Mouse (Mus musculus) layer of hippocampus, adult 9-11 months (tissue): ENCODE data around the gene Ilvbl.
A peak's percentile ranks its signal among the peaks of the same experiment; 100 is the strongest.
"Not testable (repeated sequence)": the region's sequence is repeated elsewhere in the genome, so short reads cannot be mapped to it uniquely, and the experiment has no call there.

Experiments
- DNase-seq: peaks from one replicate; pipeline ENCODE4 v3.0.0; 2022

Ilvbl gene

DNA sequence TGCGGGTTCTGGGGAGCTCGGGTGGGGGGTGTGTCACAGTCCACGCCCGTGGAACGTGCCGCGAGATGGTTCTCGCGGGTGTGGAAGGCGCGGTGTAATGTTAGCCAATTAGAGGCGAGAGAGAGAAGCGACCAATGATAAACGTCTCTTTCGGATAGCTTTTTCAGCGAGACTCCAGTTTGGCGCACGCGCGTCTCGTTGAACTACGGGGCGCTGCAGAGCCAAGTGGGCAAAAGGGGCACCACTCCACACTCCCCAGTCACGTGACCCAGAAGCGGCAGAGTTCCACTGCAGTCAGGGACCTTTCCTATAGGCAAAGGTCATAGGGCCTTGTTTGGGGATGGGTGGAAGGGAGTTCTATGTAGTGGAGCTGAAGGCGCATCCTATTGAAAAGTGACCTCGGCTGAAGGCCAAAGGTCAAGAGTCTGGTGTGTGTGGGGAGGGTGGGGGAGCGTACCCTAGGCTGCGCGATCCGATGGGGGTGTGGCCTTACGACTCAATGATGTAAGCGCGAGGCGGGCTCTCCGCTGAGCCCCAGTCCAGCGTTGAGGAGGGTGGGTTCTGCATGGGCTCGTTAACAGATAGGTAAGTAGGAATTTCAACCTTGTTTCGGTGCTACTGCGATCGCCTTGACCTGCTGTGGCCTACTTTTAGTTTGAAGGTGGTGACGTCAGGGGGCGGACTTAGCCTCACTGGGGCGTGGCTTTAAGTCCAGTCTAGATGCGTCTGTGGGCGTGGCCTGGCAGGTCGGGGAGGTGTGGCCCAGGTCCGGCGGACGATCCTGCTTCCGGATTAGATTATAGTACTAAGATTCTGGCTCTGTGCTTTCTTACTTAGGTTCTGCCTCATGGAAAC is at the start of gene Ilvbl:
Gene Ilvbl (plus strand): TSS at position 97 of the 855 bp plus-strand sequence.
- DNase-seq: peak; percentile 95

DNA sequence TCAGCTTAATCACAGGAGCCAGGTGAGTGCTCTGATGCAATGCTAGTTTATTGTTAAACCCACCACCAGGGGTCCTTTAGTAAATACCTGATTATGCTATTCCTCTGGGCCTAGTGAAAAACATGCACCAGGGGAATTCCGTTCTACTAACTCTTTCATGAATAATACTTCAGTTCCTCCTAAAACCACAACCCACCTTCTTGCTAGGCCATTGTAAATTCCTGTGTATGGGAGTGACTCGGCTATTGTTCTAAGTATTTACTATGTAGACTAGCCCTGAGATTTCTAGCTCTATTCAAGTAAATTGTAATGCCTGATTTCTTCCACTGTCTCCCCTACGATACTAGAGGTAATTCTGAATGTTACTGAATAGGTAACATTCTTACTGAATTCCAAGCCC is 49.1 kb upstream of the Ilvbl start:
- not testable (repeated sequence) for DNase-seq

DNA sequence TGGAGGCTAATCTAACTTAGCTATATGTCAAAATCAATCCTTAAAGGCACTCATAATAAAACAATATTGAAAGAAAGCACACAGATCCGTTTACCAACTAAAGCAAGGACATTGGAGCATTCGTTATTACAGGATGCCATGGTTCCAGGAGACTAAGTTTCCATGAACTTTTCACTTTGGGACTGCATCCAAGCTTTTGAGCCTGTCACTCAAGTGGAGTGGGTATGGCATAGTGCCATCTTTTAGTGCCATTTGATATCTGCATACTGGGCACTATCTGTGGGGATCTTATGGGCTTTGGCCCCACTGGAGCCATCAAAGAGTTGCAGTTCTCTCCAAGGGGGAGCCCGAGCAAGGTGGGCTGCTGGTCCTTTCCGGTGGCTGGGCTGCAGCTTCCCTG is 48.6 kb upstream of the Ilvbl start:
- no peak for DNase-seq

DNA sequence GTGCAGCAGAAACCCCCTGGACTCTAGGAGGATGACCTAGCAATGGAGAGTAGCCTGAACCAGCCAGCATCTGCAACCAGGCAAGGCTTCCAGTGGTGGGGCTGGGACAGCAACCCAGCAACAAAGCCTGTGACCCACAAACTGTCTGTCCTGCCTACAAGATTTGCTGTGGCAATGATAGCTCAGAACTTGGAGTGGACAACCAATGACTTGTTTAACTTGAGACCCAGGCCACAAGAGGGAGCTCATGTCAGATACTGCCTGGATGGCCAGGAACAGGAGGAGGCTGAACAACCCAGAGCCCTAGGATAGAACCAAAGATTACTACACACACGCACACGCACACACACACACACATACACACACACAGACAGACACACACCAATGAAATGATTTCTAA is 33.2 kb upstream of the Ilvbl start:
- peak; percentile 6 for DNase-seq

DNA sequence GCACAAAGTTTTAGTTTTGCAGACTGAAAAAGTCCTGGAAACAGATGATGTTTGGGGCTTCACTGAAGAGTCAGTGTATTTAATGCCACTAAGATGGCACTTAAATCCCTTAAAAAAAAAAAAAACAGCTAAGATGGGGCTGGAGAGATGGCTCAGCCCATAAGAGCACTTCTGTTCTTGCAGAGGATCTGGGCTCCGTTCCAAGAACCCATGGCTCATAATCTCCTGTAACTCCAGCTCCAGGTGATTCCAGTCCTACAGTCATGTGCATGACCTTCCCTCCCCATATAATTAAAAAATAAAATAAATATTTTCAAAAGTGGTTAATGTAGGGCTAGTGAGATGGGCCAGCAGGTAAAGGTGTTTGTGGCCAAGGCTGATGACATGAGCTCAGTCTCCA is 9.1 kb upstream of the Ilvbl start:
- no peak for DNase-seq

DNA sequence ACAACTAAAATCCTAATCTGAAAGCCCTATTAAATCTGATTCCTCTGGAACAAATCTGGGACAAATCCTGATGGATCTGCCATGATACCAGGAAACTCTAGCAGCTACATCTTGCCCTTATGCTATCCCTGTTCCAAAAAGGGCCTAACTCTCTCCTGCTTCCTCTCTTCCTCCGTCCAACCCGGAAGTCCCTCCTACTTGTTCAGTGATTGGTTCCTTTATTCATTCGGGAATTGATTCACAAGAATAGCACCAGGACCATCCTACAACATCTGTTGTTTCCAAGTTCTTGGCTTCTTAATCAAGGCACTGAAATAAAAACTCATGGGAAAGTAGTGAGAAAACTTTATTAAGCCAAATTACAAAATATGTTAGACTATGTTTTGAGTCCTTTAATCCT is 5.0 kb upstream of the Ilvbl start:
- no peak for DNase-seq

DNA sequence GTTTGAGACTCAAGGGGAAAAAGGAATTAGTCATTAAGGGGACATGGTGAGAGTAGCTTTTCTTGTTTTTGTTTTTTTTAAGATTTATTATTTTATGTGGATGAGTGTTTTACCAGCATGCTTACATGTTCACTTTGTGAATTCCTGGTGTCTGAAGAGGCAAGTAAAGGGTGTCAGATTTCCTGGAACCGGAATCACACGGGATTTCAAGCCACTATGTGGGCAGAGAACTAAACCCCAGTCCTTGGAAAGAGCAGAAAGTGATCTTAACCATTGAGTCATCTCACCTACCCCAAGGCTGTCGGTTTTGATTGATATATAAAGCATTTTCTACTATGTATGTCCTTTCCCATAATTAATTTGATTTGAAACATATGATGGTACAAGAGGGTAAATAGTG is 4.5 kb upstream of the Ilvbl start:
- no peak for DNase-seq

DNA sequence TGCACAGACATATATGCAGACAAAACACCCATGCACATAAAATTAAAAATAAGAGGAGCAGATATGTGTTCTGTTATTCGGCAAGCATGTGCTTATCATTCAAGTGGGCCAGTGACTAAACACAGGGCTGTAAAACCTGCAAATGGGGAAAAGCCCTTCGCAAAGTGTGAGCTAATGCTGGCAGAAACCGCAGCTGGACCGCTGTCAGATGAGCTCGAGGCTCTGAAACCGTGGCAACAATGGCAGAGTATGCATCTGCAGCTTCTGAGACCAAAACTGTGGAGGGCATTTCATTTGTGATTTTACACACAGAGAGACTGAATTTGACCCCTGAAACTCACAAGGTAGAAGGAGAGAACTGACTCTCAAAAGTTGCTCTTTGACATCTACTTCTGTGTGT is 3.7 kb upstream of the Ilvbl start:
- DNase-seq: no peak

DNA sequence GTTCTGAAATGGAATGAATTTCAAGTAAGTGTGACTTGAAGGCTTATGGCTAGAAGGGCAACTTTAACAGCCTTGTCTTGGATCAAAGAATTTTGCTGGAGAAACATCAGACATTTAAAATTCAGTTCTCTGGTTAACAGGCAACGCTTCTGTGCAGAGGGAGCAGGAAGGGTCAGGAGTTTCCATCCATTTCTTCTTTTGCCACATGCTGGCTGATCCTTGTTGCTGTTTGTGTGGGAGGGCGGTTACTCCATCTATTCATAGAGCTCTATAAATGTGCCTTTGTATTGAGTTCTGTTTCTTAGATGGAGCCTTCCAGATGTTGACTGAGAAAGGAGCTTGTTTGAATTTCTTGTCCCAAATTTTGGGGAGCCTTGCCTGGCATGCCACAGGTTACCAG is 3.2 kb upstream of the Ilvbl start:
- no peak for DNase-seq

DNA sequence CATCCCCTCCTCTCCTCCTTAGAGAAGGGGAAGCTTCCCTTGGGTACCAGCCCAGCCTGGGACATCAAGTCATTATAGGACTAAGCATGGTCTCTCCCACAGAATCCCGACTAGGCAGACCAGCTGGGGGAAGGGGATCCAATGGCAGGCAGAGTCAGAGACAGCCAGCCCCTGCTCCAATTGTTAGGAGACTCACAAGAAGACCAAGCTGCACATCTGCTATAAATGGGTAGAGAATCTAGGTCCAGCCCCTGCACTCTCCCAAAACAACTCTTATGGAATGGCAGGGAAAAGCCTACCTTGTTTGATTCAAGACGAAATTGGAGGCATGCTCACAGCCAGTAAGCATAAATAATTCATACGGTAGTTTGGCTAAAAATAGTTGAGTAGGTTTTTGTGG is 920 bp upstream of the Ilvbl start:
- no peak for DNase-seq

DNA sequence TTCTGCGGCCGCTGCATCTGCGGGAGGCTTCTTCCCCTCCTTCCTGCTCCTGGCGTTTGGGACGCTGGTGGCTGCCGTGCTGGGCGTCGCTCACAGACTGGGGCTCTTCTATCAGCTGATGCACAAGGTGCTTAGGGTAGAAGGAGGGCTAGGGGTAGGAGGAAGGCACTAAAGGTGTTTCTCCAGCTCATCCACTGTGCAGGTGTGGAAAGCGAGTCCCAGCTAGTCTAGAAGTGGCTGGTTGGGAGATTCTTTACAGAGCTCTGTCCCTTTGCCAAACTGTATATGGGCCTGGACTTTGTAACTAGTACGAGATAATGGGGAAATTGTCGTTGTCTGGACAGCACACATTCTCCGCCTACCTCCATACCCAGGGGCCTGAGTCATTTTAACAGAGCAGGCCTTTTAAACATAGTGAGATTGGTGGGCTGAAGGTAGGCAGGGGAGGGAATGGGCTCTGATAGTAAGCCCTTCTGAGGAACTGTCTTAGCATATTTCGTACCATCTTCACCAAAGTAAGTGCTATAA is 1.0 kb downstream of the Ilvbl start:
- DNase-seq: no peak

DNA sequence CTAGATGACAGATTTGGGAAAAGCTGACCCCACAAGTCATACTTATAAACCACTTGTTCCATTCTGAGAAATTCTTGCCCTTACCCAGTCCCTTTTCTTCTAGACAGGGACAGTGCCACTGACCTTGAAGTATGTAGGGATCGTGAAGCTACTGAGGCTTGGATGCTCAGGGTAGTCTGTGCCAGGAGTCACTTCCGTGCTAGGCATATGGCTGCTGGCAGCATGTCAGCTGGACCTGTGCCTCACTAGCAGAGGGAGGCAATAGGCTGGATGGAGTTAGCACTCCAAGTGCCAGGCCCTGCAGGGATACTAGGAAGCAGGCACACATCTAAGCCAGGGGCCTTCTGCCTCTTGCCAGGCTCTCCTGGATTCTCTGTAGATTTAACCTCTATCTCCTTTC is 1.5 kb downstream of the Ilvbl start:
- DNase-seq: peak; percentile 74

DNA sequence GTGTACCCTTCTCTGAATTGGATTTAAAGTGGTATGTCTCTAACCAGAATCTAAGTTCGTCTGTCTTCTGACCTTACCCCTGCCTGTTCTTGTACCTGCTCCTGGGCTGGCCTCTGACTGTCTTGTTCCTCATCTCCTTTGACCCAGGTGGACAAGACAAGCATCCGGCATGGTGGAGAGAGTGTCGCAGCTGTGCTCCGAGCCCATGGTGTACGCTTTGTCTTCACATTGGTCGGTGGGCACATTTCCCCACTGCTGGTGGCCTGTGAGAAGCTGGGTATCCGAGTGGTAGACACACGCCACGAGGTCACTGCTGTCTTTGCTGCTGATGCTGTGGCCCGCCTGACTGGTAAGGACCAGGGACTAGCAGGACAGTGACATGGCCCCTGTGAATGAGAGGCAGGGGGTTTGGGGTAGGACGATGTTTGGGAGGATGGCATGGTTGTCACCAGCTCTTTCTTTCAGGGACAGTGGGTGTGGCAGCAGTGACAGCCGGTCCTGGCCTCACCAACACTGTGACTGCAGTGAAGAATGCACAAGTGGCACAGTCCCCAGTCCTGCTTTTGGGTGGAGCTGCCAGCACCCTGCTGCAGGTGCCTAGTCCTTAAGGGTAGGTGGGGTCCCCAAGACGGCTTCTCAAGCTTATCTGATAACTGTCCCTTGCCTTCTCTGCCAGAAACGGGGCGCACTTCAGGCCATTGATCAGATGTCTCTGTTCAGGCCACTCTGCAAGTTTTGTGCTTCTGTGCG is 2.5 kb downstream of the Ilvbl start:
- no peak for DNase-seq

DNA sequence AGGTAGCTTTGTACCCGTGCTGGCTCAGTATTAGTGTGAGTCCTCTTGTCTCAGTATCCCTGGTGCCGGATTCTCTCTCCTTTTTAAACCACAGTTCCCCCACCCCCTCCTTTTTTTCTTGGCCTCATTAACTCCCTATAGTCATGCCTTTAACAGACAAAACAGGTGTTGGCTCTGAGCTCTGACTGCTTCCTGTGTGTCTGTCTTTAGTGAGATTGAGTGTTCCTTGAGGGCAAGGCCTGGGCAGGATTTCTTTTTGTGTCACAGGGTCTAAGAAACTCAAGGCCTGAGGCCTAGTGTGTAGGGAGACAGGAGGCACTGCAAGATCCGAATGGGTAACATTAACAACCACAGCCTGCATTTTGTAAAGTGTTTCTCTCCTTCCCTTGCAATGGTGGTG is 4.1 kb downstream of the Ilvbl start:
- no peak for DNase-seq

DNA sequence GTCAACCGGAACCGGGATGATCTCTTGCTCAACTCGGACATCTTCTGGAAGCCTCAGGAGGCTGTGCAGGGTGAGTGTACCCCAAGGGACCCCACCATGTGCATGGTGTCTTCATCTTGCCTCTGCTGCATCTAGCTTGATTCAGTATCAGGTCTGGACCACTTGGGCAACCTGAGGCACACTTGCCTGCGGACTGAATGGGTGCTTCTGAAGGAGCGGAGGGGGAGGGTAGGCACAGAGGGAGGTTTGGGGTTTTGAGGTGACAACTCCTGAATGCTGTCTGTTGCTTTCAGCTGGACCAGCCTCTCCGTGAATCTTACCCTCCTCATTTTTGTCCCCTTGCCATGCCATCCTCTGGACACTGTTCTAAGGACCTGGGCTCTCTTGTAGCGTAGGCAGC is 7.0 kb downstream of the Ilvbl start:
- DNase-seq: no peak

DNA sequence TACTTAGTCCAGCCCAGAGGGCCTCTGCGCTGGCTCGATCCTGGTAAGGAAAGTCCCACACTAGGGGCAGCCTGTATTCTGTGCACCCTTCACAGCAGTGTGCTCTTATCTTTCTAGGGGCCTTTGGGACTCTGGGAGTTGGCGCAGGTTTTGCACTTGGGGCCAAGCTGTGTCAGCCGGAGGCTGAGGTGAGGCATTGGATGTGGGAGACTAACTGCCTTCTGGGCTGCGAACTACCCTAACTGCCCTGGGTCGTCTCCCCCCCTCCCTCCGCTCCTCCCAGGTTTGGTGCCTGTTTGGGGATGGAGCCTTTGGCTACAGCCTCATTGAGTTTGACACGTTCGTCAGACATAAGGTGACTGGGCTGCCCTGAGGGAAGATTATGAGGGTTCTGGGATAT is 9.2 kb downstream of the Ilvbl start:
- DNase-seq: no peak

DNA sequence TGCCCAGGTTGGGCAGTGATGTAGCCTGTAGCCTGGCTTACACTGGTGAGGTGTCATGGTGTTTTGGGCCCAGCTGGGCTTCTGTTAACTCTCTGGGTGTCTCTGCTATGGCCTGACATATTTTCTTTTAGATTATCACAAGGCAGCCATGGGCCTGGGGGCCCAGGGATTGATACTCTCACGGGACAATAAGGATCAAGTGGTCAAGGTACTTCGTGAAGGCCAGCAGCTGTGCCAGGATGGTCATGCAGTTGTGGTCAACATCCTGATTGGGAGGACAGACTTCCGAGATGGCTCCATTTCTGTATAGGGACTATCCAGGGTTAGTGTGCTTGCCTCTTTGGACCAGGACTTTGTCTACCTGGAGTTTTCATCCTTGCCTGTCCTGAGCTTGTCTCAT is 9.8 kb downstream of the Ilvbl start:
- no peak for DNase-seq

DNA sequence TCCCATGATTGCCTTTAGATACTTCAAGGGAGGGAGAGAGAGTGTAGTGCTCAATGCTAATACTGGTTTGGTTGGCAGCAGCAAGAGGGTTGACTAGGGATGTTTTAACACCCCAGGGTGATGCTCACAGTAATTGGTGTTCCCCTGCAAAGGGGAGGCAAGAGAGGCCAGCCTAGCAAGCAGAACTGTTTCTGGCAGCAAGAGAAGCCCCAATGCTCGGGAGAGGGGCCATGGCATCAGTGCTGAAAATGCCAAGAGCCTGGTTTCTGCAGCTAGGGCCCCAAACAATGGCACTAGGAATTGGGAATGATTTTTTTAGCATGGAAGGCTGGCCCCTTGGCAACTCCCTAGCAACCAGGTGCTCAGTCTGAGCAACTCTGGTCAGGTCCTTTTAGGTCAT is 10.8 kb downstream of the Ilvbl start:
- DNase-seq: no peak

DNA sequence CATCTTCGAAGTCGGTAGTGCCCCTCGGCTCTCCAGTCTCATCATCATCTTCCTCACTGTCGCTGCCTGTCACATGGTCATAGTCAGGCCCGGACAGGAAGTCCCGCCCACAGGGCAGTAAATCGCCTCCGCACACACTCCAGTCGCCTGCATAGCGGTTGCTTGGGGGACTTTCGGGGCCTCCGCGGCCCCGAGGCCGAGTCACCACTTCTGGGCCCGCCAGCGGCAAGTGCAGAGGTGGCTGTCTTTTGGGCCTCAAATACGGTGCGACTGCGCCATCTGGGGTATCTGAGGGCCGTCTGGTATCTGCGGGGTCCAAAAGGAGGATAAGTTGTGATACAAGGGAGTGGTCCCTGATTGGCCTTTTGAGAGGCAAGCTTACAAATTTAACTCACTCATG is 11.5 kb downstream of the Ilvbl start:
- DNase-seq: no peak

DNA sequence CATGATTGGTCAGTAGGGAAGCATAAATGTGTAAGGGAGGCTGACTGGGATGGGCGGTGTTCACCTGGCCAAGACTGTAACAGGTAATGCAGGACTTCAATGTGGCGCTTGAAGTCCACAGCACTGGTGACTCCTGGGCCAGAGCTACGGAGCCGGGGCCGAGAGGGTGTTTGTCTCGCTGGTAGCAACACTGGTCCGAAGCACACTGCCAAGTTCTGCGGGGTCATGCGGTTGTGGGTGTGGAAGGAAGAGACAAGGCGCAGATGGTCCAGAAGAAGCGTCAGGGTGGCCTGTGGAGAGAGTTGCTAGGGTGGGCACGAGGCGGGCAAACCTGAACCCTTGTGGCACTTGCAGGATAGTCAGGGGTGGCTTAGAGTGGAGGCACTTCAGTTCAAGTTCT is 11.9 kb downstream of the Ilvbl start:
- DNase-seq: no peak

DNA sequence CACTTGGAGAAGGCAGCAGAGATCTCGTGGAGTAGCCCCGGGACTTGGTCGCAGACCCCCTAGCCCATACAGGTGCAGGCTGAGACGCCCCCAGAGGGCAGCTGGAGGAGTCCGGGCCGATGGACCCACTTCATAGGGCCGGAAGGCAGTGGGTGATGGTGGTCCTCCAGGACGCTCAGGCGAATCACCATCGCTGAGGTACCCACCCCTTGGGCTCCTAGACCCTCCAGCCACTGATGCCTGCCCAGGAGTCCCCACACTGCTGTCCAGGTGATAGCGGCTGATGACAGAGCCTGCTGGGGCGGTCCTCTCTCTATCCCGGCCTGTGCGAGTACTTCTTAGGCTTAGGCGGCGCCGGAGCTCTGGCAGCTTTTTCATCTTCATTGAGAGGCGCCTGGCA is 15.1 kb downstream of the Ilvbl start:
- no peak for DNase-seq

DNA sequence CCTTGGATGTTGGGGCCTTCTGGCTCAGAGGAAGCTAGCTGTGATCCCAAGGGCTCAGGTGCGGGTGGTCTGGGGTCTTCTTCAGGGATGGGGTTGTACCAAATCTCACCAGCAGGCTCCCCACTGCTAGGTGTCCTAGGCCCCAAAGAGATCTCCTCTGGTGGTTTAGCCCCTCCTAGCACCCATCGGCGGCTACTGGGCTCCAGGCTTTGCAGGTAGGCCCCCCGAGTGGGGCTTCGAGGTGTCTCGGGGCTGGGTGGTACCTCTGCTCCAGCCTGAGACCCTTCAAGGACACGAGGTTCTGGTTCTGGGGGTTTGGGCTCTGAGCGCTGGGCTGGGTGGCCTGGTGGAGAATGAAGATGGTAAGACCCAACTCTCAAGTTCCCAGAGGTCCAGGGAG is 15.8 kb downstream of the Ilvbl start:
- no peak for DNase-seq

DNA sequence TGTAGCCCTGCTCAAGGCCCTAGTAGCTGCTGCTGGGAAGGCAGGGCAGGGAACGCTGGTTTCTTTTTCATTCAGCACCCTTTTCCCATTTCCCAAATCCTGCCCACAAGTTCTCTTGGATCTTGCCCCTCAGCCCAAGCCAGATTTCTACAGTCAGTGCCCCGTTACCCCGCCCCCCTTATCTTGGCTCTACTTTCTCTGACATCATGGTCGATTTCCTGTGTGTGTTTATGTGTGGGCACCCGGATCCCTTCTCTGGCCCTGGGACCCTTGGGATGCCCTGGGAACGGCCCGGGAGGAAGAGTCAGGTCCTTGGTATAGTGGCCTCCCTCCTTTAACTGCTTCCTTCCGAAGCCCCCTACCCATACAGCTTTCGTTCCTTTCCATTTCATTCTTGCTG is 16.6 kb downstream of the Ilvbl start:
- no peak for DNase-seq
